Mouse (Mus musculus): ENCODE measurements around the gene Gys2. TPM values are rescaled to one million over a fixed set of nuclear protein-coding genes. Genes with fewer than 3 reads are reported as not detected.
A peak's percentile ranks its signal among the peaks of the same experiment; 100 is the strongest.
"Not testable (repeated sequence)": the region's sequence is repeated elsewhere in the genome, so short reads cannot be mapped to it uniquely, and the experiment has no call there.

Gene Gys2
- polyA plus RNA-seq, 1 experiment from 2014 or later: not detected

GRCm38 (mm10) chr6:142507785-142508162 lies 34.9 kb upstream of the Gys2 start, which contains the start of gene Ldhb:
Ldhb (minus strand) TSS chr6:142507957.
- Histone ChIP-seq H3K9me3 (ENCODE audit: control insufficient read depth, low read length) (no peaks in the 10 kb centered on the region), H3K27ac (ENCODE audit: low read depth) (0 out of 2 replicates have a peak within 1 kb of the TSS, but pooled peaks have one; percentile 36), H3K9ac (ENCODE audit: low read length) (peak within 1 kb of the TSS; percentile 67), H3K36me3 (ENCODE audit: control insufficient read depth, insufficient read depth, low read length) (no peaks in the 10 kb centered on the region), H3K4me1 (replicated peaks; ENCODE audit: control insufficient read depth, insufficient read depth, low read length) (peaks cover 3% of the 10 kb centered on the region), H3K4me3 (ENCODE audit: low read depth, low read length) (peak within 1 kb of the TSS; percentile 53), H3K4me2 (ENCODE audit: low read length) (peak within 1 kb of the TSS; percentile 97), H3K27me3 (replicated peaks; ENCODE audit: control insufficient read depth, insufficient read depth, low read length) (peaks cover 9% of the 10 kb centered on the region; the same call in 1 of the 2 replicates)
- WGBS: under 1% methylated on average over 19 of the region's 19 CpGs
- peak; percentile 89 for DNase-seq (ENCODE audit: low spot score)
- ATAC-seq (replicated peaks; ENCODE audit: low FRiP score, low TSS enrichment, low read depth): peak; percentile 95

DNA sequence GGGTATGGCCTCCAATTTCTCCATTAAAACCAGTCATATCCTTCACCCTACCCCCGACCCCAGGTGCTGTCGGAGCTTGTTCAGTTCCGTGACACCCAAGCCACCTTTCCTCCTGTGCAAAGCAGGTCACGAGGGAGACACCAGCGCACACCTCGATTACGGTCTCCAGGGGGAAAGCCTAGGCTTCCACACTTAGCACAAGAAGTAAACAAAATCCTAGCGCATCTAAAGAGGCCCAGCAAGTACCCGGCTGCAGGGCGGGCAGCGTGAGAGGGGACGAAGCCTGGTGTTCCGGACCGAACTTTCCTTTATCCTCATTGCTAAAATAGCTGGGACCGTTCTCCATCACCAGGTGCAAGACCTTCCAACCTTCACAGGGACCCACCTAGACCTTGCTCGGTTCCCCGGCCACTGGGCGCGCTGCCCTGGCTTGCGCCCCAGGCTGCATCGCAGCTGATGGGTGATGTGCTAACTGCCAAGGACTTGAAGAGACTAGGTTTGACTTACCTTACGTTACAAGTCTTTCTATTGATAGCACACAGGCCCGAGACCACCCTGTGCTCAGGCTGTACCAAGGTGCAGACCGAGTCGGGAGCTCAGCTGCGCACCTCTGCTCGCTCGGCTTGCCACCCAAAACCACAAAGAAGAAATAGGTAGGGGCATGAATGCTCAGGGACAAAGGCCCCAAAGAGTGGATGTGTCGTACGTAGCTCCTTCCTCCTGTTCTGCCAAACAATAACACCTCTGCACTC lies 34.3 kb upstream of the Gys2 start:
- Histone ChIP-seq H3K9ac (ENCODE audit: low read length) (peak overlapping the region; percentile 67), H3K27me3 (replicated peaks; ENCODE audit: control insufficient read depth, insufficient read depth, low read length) (peaks cover 9% of the 10 kb centered on the region; the same call in 1 of the 2 replicates), H3K9me3 (ENCODE audit: control insufficient read depth, low read length) (no peaks in the 10 kb centered on the region), H3K4me2 (ENCODE audit: low read length) (peak overlapping the region; percentile 97), H3K36me3 (ENCODE audit: control insufficient read depth, insufficient read depth, low read length) (no peaks in the 10 kb centered on the region), H3K4me1 (replicated peaks; ENCODE audit: control insufficient read depth, insufficient read depth, low read length) (peaks cover 3% of the 10 kb centered on the region), H3K27ac (ENCODE audit: low read depth) (0 out of 2 replicates have a peak overlapping the region, but pooled peaks have one; percentile 36), H3K4me3 (ENCODE audit: low read depth, low read length) (peak overlapping the region; percentile 53)
- ATAC-seq (replicated peaks; ENCODE audit: low FRiP score, low TSS enrichment, low read depth): peak; percentile 69
- WGBS: 3% methylated on average over 30 of the region's 30 CpGs
- no peak for DNase-seq (ENCODE audit: low spot score)

DNA sequence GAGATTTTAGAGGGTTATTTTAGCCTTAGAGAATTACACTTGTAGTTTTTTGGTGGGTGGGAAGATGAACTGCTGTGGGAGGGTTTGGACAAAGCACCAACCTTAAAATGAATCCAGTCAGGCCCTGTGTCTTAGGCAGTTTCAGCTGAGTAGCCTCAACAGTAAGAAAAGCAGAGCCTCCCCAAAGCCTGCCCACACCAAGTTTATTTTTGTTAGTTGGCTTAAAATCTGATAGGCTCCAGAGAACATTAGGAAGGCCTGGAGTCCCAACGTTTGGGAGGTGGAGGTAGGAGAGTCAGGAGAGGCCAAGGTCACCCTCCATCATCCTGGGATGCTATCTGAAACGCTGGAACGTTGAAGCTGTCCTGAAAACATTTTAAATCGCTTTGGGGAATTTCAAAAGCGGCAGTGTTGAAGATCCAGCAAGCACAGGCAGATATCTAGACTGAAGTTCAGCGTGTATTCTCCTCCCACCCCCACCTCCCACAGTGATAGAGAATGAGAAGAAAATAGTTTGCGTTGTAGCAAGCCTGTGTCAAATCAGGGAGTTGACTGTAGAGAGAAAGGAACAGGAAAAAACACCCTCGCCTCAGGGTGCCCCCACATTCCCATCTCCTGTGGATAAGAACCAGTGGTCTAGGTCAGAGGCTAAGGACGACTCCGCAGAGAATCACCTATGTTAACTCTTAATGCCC lies 33.6 kb upstream of the Gys2 start:
- Histone ChIP-seq H3K4me3 (ENCODE audit: low read depth, low read length) (peak overlapping the region; percentile 53), H3K4me2 (ENCODE audit: low read length) (peak overlapping the region; percentile 97), H3K27me3 (replicated peaks; ENCODE audit: control insufficient read depth, insufficient read depth, low read length) (peaks cover 8% of the 10 kb centered on the region; the same call in 1 of the 2 replicates), H3K27ac (ENCODE audit: low read depth) (no peak overlapping the region), H3K4me1 (replicated peaks; ENCODE audit: control insufficient read depth, insufficient read depth, low read length) (peaks cover 3% of the 10 kb centered on the region), H3K9me3 (ENCODE audit: control insufficient read depth, low read length) (no peaks in the 10 kb centered on the region), H3K36me3 (ENCODE audit: control insufficient read depth, insufficient read depth, low read length) (no peaks in the 10 kb centered on the region), H3K9ac (ENCODE audit: low read length) (peak overlapping the region; percentile 67; the same call in 1 of the 2 replicates)
- ATAC-seq (replicated peaks; ENCODE audit: low FRiP score, low TSS enrichment, low read depth) (no peak; the same call in 1 of the 2 replicates), DNase-seq (ENCODE audit: low spot score) (no peak)
- 8% methylated on average over 10 of the region's 10 CpGs for WGBS

DNA sequence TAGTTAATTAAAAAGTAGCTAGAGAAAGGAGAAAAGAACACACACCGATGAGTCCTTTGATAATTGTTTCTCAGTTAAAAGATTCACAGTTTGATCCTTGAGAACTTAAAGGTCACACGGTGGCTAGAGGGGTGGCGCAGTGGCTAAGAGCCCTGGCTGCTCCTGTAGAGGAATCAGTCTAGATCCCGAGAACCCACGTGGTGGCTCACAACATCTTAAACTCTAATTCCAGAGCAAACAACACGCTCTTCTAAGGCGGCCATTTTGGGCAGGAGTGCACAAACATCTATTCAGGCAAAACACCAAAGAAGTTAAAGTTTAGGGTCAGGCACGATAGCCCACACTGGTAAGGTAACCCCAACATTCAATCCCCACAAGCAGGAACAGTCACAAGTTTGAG lies 30.7 kb upstream of the Gys2 start:
- H3K36me3 ChIP-seq (ENCODE audit: control insufficient read depth, insufficient read depth, low read length): peaks cover 5% of the 10 kb centered on the region; the same call in 1 of the 2 replicates
- no peak for ATAC-seq (replicated peaks; ENCODE audit: low FRiP score, low TSS enrichment, low read depth)
- H3K27ac ChIP-seq (ENCODE audit: low read depth): no peak overlapping the region
- WGBS: 78% methylated on average over 8 of the region's 8 CpGs
- H3K4me2 ChIP-seq (ENCODE audit: low read length): no peak overlapping the region
- peaks cover 3% of the 10 kb centered on the region for H3K4me1 ChIP-seq (replicated peaks; ENCODE audit: control insufficient read depth, insufficient read depth, low read length)
- no peak overlapping the region for H3K4me3 ChIP-seq (ENCODE audit: low read depth, low read length)
- no peaks in the 10 kb centered on the region for H3K27me3 ChIP-seq (replicated peaks; ENCODE audit: control insufficient read depth, insufficient read depth, low read length)
- no peak overlapping the region for H3K9ac ChIP-seq (ENCODE audit: low read length)
- no peaks in the 10 kb centered on the region for H3K9me3 ChIP-seq (ENCODE audit: control insufficient read depth, low read length)
- DNase-seq (ENCODE audit: low spot score): no peak

GRCm38 (mm10) chr6:142502519-142503125 lies 29.7 kb upstream of the Gys2 start:
- no peak for ATAC-seq (replicated peaks; ENCODE audit: low FRiP score, low TSS enrichment, low read depth)
- no peaks in the 10 kb centered on the region for H3K9me3 ChIP-seq (ENCODE audit: control insufficient read depth, low read length)
- H3K4me1 ChIP-seq (replicated peaks; ENCODE audit: control insufficient read depth, insufficient read depth, low read length): no peaks in the 10 kb centered on the region; the same call in 1 of the 2 replicates
- H3K36me3 ChIP-seq (ENCODE audit: control insufficient read depth, insufficient read depth, low read length): peaks cover 14% of the 10 kb centered on the region
- 85% methylated on average over 10 of the region's 10 CpGs for WGBS
- DNase-seq (ENCODE audit: low spot score): no peak
- H3K27me3 ChIP-seq (replicated peaks; ENCODE audit: control insufficient read depth, insufficient read depth, low read length): no peaks in the 10 kb centered on the region
- H3K4me3 ChIP-seq (ENCODE audit: low read depth, low read length): no peak overlapping the region
- no peak overlapping the region for H3K4me2 ChIP-seq (ENCODE audit: low read length)
- H3K9ac ChIP-seq (ENCODE audit: low read length): no peak overlapping the region
- H3K27ac ChIP-seq (ENCODE audit: low read depth): no peak overlapping the region

- H3K4me3 ChIP-seq (ENCODE audit: low read depth, low read length); ATAC-seq (replicated peaks; ENCODE audit: low FRiP score, low TSS enrichment, low read depth); H3K9me3 ChIP-seq (ENCODE audit: control insufficient read depth, low read length); H3K4me2 ChIP-seq (ENCODE audit: low read length); H3K4me1 ChIP-seq (replicated peaks; ENCODE audit: control insufficient read depth, insufficient read depth, low read length); H3K9ac ChIP-seq (ENCODE audit: low read length); H3K27ac ChIP-seq (ENCODE audit: low read depth); H3K27me3 ChIP-seq (replicated peaks; ENCODE audit: control insufficient read depth, insufficient read depth, low read length); DNase-seq (ENCODE audit: low spot score): not testable (repeated sequence)
- WGBS: 84% methylated on average over 6 of the region's 6 CpGs
- peaks cover 53% of the 10 kb centered on the region for H3K36me3 ChIP-seq (ENCODE audit: control insufficient read depth, insufficient read depth, low read length)
Measured at GRCm38 (mm10) chr6:142490114-142490513, 17.2 kb upstream of the Gys2 start.

- H3K36me3 ChIP-seq (ENCODE audit: control insufficient read depth, insufficient read depth, low read length): peaks cover 31% of the 10 kb centered on the region
- no peak overlapping the region for H3K4me2 ChIP-seq (ENCODE audit: low read length)
- WGBS: 89% methylated on average over 9 of the region's 9 CpGs
- DNase-seq (ENCODE audit: low spot score): no peak
- H3K27ac ChIP-seq (ENCODE audit: low read depth): no peak overlapping the region
- no peaks in the 10 kb centered on the region for H3K4me1 ChIP-seq (replicated peaks; ENCODE audit: control insufficient read depth, insufficient read depth, low read length)
- H3K9ac ChIP-seq (ENCODE audit: low read length): no peak overlapping the region
- H3K27me3 ChIP-seq (replicated peaks; ENCODE audit: control insufficient read depth, insufficient read depth, low read length): no peaks in the 10 kb centered on the region
- ATAC-seq (replicated peaks; ENCODE audit: low FRiP score, low TSS enrichment, low read depth): no peak
- H3K4me3 ChIP-seq (ENCODE audit: low read depth, low read length): no peak overlapping the region
- H3K9me3 ChIP-seq (ENCODE audit: control insufficient read depth, low read length): 0 out of 2 replicates have a peak, but pooled peaks cover 5% of the 10 kb centered on the region
Measured at GRCm38 (mm10) chr6:142487638-142488037, 14.7 kb upstream of the Gys2 start.

GRCm38 (mm10) chr6:142485478-142486123 lies 12.7 kb upstream of the Gys2 start:
- H3K36me3 ChIP-seq (ENCODE audit: control insufficient read depth, insufficient read depth, low read length): peaks cover 16% of the 10 kb centered on the region
- 91% methylated on average over 4 of the region's 4 CpGs for WGBS
- H3K9ac ChIP-seq (ENCODE audit: low read length): no peak overlapping the region
- H3K27ac ChIP-seq (ENCODE audit: low read depth): no peak overlapping the region
- ATAC-seq (replicated peaks; ENCODE audit: low FRiP score, low TSS enrichment, low read depth): no peak
- no peaks in the 10 kb centered on the region for H3K4me1 ChIP-seq (replicated peaks; ENCODE audit: control insufficient read depth, insufficient read depth, low read length)
- no peak for DNase-seq (ENCODE audit: low spot score)
- no peak overlapping the region for H3K4me3 ChIP-seq (ENCODE audit: low read depth, low read length)
- H3K27me3 ChIP-seq (replicated peaks; ENCODE audit: control insufficient read depth, insufficient read depth, low read length): no peaks in the 10 kb centered on the region
- H3K9me3 ChIP-seq (ENCODE audit: control insufficient read depth, low read length): 0 out of 2 replicates have a peak, but pooled peaks cover 5% of the 10 kb centered on the region
- no peak overlapping the region for H3K4me2 ChIP-seq (ENCODE audit: low read length)

All from intestine, embryonic 14.5 days (tissue).